In the genomic region with DNA sequence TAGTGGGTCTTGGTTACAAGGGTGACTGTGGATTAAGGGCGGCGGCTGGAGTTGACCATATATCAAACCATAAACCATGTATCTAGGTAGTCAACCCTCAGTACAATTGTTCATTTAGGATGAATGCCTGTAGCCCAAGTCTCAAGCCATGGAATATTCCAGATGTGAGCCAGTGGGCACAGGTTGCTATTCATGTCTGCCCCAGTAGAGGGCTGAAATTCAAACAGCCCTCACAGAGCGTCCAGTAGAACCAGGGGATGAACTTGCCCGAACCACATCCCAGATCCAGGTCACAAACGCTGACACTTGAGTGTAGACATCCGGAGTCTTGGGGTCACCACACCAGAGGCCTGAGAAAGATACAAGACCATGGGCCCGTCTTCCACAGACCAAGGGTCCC, we compare ENCODE assay signal across 1 mouse cellular context.
TF ChIP-seq lines count a peak whose summit lies in the region.

No protein-coding gene starts in this region.

TF ChIP-seq in CH12.LX, 34 proteins besides CTCF, POLR2A, EP300 and RAD21 (continued from another document):
- TF ChIP-seq PAX5 (IDR thresholded peaks at IDR 0.05; ENCODE audit: low read length), result no peak
